Comparison of ENCODE assay signal across 8 mouse cellular contexts in the genomic region with DNA sequence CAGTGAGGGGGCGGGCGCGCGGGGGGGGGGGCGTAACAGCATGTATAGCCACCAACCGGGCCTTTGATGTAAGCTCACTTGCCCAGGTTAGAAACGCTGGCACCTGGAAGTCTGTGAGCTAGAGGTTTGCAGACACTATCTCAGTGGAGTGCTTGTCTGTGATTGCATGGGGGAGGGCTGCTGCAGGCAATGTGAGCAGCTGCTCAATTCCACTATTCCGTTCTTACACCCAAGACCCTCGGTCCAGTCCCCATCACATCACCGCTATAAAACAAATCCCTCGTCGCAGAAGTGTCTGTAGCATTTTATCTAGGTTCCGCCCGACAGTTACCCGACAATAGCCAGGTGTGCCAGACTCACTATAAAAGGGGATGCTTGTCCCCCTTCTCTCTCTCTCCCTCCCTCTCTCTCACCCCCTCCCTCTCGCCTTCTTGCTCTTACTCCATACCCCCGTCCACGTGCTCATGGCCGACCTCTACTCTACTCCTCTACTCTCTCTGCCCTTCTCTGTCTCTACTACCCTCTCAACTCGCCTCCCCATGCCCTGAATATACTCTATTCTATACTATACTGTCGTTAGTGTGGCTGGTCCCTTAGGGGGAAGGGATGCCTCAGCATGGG.
A peak's percentile ranks its signal among the peaks of the same experiment; 100 is the strongest.
DNase-seq lines count a peak whose midpoint lies in the region; ATAC-seq and TF ChIP-seq lines count a peak whose summit lies in the region.

No protein-coding gene starts in this region.

- 32% methylated on average over 21 of the region's 21 CpGs for WGBS in spleen, adult 2 months
- 8% methylated on average over 17 of the region's 21 CpGs for WGBS in hindbrain, embryonic 11.5 days
- 19% methylated on average over 17 of the region's 21 CpGs for WGBS in liver, embryonic 14.5 days (ENCODE audit: insufficient replicate concordance)
- WGBS in stomach, embryonic 16.5 days: 9% methylated on average over 21 of the region's 21 CpGs

- H3K4me3 ChIP-seq in spleen, adult 2 months (ENCODE audit: extremely low read depth, insufficient read depth, insufficient read length): no peak overlapping the region; the same call in 1 of the 2 replicates
- peak overlapping the region; percentile 32; the same call in 1 of the 2 replicates for H3K4me3 ChIP-seq in hindbrain, embryonic 11.5 days (ENCODE audit: low read depth, low read length)
- H3K4me3 ChIP-seq in liver, embryonic 14.5 days (ENCODE audit: insufficient read depth in 1 of 2, low read depth in 2 of 2, low read length in 2 of 2): no peak overlapping the region
- peak overlapping the region; percentile 44 for H3K4me3 ChIP-seq in stomach, embryonic 16.5 days (replicated peaks; ENCODE audit: low read length)

- H3K9me3 ChIP-seq in hindbrain, embryonic 11.5 days (ENCODE audit: control insufficient read depth, low read length): no peaks in the 10 kb centered on the region
- no peaks in the 10 kb centered on the region for H3K9me3 ChIP-seq in liver, embryonic 14.5 days (ENCODE audit: control insufficient read depth, low read length)
- no peaks in the 10 kb centered on the region for H3K9me3 ChIP-seq in stomach, embryonic 16.5 days (replicated peaks; ENCODE audit: control insufficient read depth, low read length)

- no peak for TF ChIP-seq POLR2A in spleen, adult 2 months (IDR thresholded peaks at IDR 0.05; ENCODE audit: low read depth, low read length)

- H3K4me2 ChIP-seq in hindbrain, embryonic 11.5 days (replicated peaks; ENCODE audit: low read depth, low read length): peak overlapping the region; percentile 56
- H3K4me2 ChIP-seq in liver, embryonic 14.5 days (ENCODE audit: low read depth): peak overlapping the region; percentile 51
- H3K4me2 ChIP-seq in stomach, embryonic 16.5 days (ENCODE audit: low read depth, low read length): peak overlapping the region; percentile 52

- ATAC-seq in hindbrain, embryonic 11.5 days (ENCODE audit: low FRiP score): peak; percentile 68
- ATAC-seq in liver, embryonic 14.5 days (ENCODE audit: insufficient read depth): no peak
- 0 out of 2 replicates have a peak, but pooled peaks have one; percentile 17 for ATAC-seq in stomach, embryonic 16.5 days (ENCODE audit: insufficient read depth, low FRiP score)

- no peaks in the 10 kb centered on the region for H3K36me3 ChIP-seq in spleen, adult 2 months (ENCODE audit: control insufficient read depth, insufficient read depth, low read length)
- H3K36me3 ChIP-seq in hindbrain, embryonic 11.5 days (ENCODE audit: control insufficient read depth, insufficient read depth, low read length): no peaks in the 10 kb centered on the region
- no peaks in the 10 kb centered on the region for H3K36me3 ChIP-seq in liver, embryonic 14.5 days (replicated peaks; ENCODE audit: control insufficient read depth, insufficient read depth, low read depth)
- no peaks in the 10 kb centered on the region for H3K36me3 ChIP-seq in stomach, embryonic 16.5 days (ENCODE audit: control insufficient read depth, insufficient read depth, low read length)

- H3K27ac ChIP-seq in spleen, adult 2 months (ENCODE audit: insufficient read depth, low read length): peak overlapping the region; percentile 49
- peak overlapping the region; percentile 92 for H3K27ac ChIP-seq in hindbrain, embryonic 11.5 days (ENCODE audit: low read depth, low read length)
- no peak overlapping the region for H3K27ac ChIP-seq in liver, embryonic 14.5 days
- peak overlapping the region; percentile 77 for H3K27ac ChIP-seq in stomach, embryonic 16.5 days (ENCODE audit: low read length)

- no peak for TF ChIP-seq EP300 in liver, embryonic 14.5 days (IDR thresholded peaks at IDR 0.05; ENCODE audit: low read depth)

- peaks cover 5% of the 10 kb centered on the region; the same call in 1 of the 2 replicates for H3K4me1 ChIP-seq in spleen, adult 2 months (ENCODE audit: control insufficient read depth, insufficient read depth, insufficient read length)
- 0 out of 2 replicates have a peak, but pooled peaks cover 4% of the 10 kb centered on the region for H3K4me1 ChIP-seq in hindbrain, embryonic 11.5 days (replicated peaks; ENCODE audit: control insufficient read depth, insufficient read depth, low read length)
- peaks cover 0 to 4% of the 10 kb centered on the region in 2 experiments; a peak in 2 of 4 replicates for H3K4me1 ChIP-seq in liver, embryonic 14.5 days (replicated peaks; ENCODE audit: control insufficient read depth in 2 of 2, insufficient read depth in 2 of 2, low read length in 1 of 2)
- H3K4me1 ChIP-seq in stomach, embryonic 16.5 days (ENCODE audit: control insufficient read depth, insufficient read depth, low read length): peaks cover 9% of the 10 kb centered on the region; the same call in 1 of the 2 replicates

- peak overlapping the region; percentile 45; the same call in 1 of the 2 replicates for H3K9ac ChIP-seq in hindbrain, embryonic 11.5 days (ENCODE audit: low read depth, low read length)
- H3K9ac ChIP-seq in liver, embryonic 14.5 days (replicated peaks): no peak overlapping the region
- no peak overlapping the region for H3K9ac ChIP-seq in stomach, embryonic 16.5 days (ENCODE audit: low read length)

- H3K27me3 ChIP-seq in spleen, adult 2 months (ENCODE audit: control insufficient read depth, insufficient read depth, low read length): no peaks in the 10 kb centered on the region
- no peaks in the 10 kb centered on the region; the same call in 1 of the 2 replicates for H3K27me3 ChIP-seq in hindbrain, embryonic 11.5 days (ENCODE audit: control insufficient read depth, insufficient read depth, low read length)
- no peaks in the 10 kb centered on the region for H3K27me3 ChIP-seq in liver, embryonic 14.5 days (ENCODE audit: control insufficient read depth, insufficient read depth, low read length)
- H3K27me3 ChIP-seq in stomach, embryonic 16.5 days (ENCODE audit: control insufficient read depth, insufficient read depth, low read length): peaks cover 8% of the 10 kb centered on the region; the same call in 1 of the 2 replicates

- peak; percentile 14 for DNase-seq in adrenal gland, postnatal 14 days
- DNase-seq in adrenal gland, adult 8-10 months: no peak
- DNase-seq in spleen, adult 2 months (ENCODE audit: low read depth in 1 of 2, low spot score in 2 of 2): no peak
- DNase-seq in spleen, postnatal 14 days (ENCODE audit: low spot score in 2 of 2): no peak
- DNase-seq in hindbrain, embryonic 11.5 days (ENCODE audit: low spot score): peak; percentile 54
- no peak for DNase-seq in liver, embryonic 14.5 days (ENCODE audit: low read depth in 3 of 3, low spot score in 3 of 3)
- DNase-seq in frontal cortex, postnatal 14 days (ENCODE audit: low spot score in 2 of 2): no peak

- no peak for TF ChIP-seq CTCF in spleen, adult 2 months (IDR thresholded peaks at IDR 0.05; ENCODE audit: extremely low read depth, insufficient read depth, insufficient read length, insufficient replicate concordance)
- no peak for TF ChIP-seq CTCF in liver, embryonic 14.5 days (IDR thresholded peaks at IDR 0.05; ENCODE audit: low read depth)

Comparison
In these comparisons a context has a peak if more than half of its experiments do, and no peak if none do; other contexts are left out.
1. DNase-seq: peak in adrenal gland, postnatal 14 days (single experiment) and hindbrain, embryonic 11.5 days (single experiment); none in adrenal gland, adult 8-10 months (single experiment), spleen, adult 2 months (0 of 2), spleen, postnatal 14 days (0 of 2), liver, embryonic 14.5 days (0 of 3) and frontal cortex, postnatal 14 days (0 of 2).
2. H3K4me3 ChIP-seq: peak in hindbrain, embryonic 11.5 days (single experiment) and stomach, embryonic 16.5 days (single experiment); none in spleen, adult 2 months (single experiment) and liver, embryonic 14.5 days (0 of 2).
3. Peak in every context shown above with its lines, with median percentiles within 50 percentile points of each other: H3K4me2 ChIP-seq.